15 mouse cellular contexts compared by ENCODE assay signal in the genomic region with DNA sequence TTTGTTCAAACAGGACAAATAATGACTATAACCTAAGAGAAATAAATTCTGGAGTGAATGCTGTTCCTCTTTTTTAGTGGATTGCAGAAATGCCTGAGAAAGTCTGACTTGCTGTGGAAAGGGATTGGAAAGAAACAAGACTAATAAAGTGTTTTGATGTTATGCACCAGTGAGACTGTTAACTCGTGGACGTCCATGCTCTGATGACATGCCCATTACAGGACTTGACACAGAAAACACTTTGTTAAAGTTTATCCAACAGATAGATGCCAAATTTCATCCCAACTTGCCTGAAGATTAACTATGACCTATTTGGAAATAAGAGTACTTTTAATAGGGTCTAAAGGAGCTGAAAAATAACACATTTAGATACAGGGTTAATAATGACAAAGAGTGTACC. TPM values are rescaled to one million over a fixed set of nuclear protein-coding genes. Genes with fewer than 3 reads are reported as not detected.
"Had no signal": no experiment of that assay in that cellular context is flagged by ENCODE, and none has a peak within 500 bp of the region (broad histone marks: within the 10 kb centered on the region; RNA-seq: fewer than 3 reads in every experiment).

No protein-coding gene starts in this region.

RNA-seq across cellular contexts. Expression of a gene that starts 2.2 kb away (rescaled TPM):
- total RNA-seq: megakaryocyte, adult 5-6 weeks; megakaryocyte-erythroid progenitor cell, adult 5-6 weeks had no signal
- polyA plus RNA-seq: lung, embryonic 14.5 days; lung, embryonic 16.5 days; midbrain, embryonic 10.5 days; midbrain, embryonic 12.5 days; midbrain, embryonic 14.5 days; midbrain, embryonic 16.5 days; myocyte; neural tube, embryonic 11.5 days; neural tube, embryonic 13.5 days; neural tube, embryonic 15.5 days; small intestine, adult 2 months; stomach, embryonic 14.5 days; thymus, postnatal 0 days had no signal
